Mouse (Mus musculus) spleen, adult 2 months (tissue): Measurements from ENCODE around the gene Calr3. TPM values are rescaled to one million over a fixed set of nuclear protein-coding genes. Genes with fewer than 3 reads are reported as not detected.

Experiments
- DNase-seq, 2 experiments: peaks; one replicate each; pipeline versions ENCODE4 v3.0.0 to v3.0.0-alpha.2; 2012 to 2021; ENCODE audit warnings: low spot score in 2 of 2, low read depth in 1 of 2
- H3K27ac ChIP-seq: fragments of 200-500 bp; 2 replicates; pipeline ENCODE4 v1.5.1; 2012; ENCODE audit warnings: low read length, inconsistent platforms; ENCODE audit not compliant: insufficient read depth
- H3K27me3 ChIP-seq: fragments of 200-500 bp; 2 replicates; pipeline ENCODE4 v1.6.1; 2012; ENCODE audit warnings: mild to moderate bottlenecking, moderate library complexity, low read length, inconsistent platforms; ENCODE audit not compliant: control insufficient read depth, insufficient read depth
- H3K36me3 ChIP-seq: fragments of 200-500 bp; 2 replicates; pipeline ENCODE4 v1.6.1; 2012; ENCODE audit warnings: mild to moderate bottlenecking, low read length, inconsistent platforms; ENCODE audit not compliant: control insufficient read depth, insufficient read depth
- H3K4me1 ChIP-seq: fragments of 200-500 bp; 2 replicates; pipeline ENCODE4 v1.6.1; 2011; ENCODE audit warnings: inconsistent platforms; ENCODE audit not compliant: control insufficient read depth, insufficient read depth, insufficient read length
- H3K4me3 ChIP-seq: fragments of 200-500 bp; 2 replicates; pipeline ENCODE4 v1.5.1; 2011; ENCODE audit warnings: mild to moderate bottlenecking, inconsistent platforms; ENCODE audit not compliant: insufficient read depth, insufficient read length; ENCODE audit errors: extremely low read depth
- CTCF ChIP-seq: fragments of 200-500 bp; IDR thresholded peaks from 2 replicates; pipeline ENCODE4 v1.5.1; 2011; ENCODE audit warnings: mild to moderate bottlenecking, inconsistent platforms; ENCODE audit not compliant: insufficient read depth, insufficient read length, insufficient replicate concordance; ENCODE audit errors: extremely low read depth
- POLR2A ChIP-seq: fragments of 200-500 bp; IDR thresholded peaks from 2 replicates; pipeline ENCODE4 v1.6.1; 2011; ENCODE audit warnings: low read depth, low read length, inconsistent platforms
- WGBS: fragments of 180-500 bp; shearing (Covaris S2); methylation state at CpG from one replicate; pipeline ENCODE4 v1.1.7; 2018; 5-methylcytosine and 5-hydroxymethylcytosine counted together
- polyA plus RNA-seq: library from polyadenylated mRNA; depleted of rRNA; stranded (reverse); fragments of >200 nt; gene quantifications from 2 replicates; pipeline ENCODE4 v1.2.3, GENCODE M21; 2012

The Calr3 gene
- polyA plus RNA-seq, 1 experiment: 0.11 TPM

GRCm38 (mm10) chr8:72485456-72486199 lies 42.0 kb upstream of the Calr3 start:
- Histone ChIP-seq H3K4me3 (no peak overlapping the region), H3K27ac (no peak overlapping the region), H3K27me3 (no peaks in the 10 kb centered on the region), H3K4me1 (no peaks in the 10 kb centered on the region), H3K36me3 (peaks cover 22% of the 10 kb centered on the region)
- WGBS: 43% methylated on average over 6 of the region's 6 CpGs
- no peak for DNase-seq
- no peak for TF ChIP-seq POLR2A
- no peak for TF ChIP-seq CTCF

DNA sequence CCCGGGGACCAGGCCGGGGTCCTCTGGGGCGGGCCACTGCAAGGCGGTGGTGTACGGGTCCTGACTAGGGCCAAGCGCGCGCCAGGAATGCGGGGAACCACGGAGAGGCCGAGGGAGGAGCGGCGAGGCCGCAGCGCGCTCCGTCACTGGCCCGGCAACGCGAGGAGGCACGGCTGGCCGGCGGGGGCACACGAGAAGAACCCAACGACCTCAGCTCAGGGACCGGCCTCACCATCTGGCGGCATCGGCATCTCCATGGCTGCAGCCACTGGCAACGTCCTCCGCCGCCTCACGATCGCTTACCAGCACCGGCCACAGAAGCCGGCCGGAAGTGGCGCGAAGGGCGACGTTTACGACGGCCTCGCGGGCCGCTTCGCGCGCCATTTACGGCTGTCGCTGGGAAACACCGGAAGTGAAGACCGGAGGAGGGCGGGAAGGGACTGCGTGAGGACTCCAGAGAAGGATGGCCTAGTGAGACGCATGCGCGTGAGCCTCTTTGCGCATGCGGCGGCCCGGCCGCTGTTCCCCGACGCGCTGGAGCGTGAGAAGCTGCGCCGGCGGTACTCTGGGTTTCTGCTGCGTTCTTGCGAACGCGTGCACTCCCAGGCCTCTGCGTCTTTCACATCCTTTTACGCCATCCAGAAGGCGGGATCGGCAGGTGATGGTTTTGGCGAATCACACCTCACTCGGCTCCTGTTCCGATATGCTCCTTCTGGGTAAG lies 31.3 kb upstream of the Calr3 start, which contains the start of gene Cherp:
Gene Cherp (minus strand): TSS at position 401 of the 721 bp plus-strand sequence.
- Histone ChIP-seq H3K27ac (peak within 1 kb of the TSS; percentile 92), H3K36me3 (peaks cover 9% of the 10 kb centered on the region), H3K4me3 (peak within 1 kb of the TSS; percentile 95), H3K4me1 (peaks cover 7% of the 10 kb centered on the region), H3K27me3 (no peaks in the 10 kb centered on the region)
- TF ChIP-seq CTCF (no peak), POLR2A (peak; percentile 77)
- WGBS: under 1% methylated on average over 78 of the region's 80 CpGs
- peak; percentile 97 for DNase-seq

DNA sequence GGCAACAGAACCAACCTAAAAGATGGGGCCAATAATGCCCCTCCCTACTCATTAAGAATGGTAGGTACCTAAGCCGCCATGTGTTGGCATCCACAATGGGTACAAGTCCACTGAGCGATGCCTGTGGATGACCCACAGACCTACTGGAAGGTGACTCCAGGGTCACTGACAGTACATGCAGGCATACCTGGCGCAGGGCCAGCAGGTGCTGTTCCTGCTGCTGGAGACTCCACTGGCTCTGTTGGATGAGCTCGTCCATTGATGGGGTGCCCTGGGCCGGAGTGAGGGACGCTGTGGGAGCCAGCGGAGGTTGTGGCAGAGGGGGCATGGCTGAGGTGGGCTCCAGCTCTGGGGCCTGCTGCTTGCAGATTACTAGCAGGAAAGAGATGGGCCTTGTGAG lies 27.0 kb upstream of the Calr3 start:
- 93% methylated on average over 7 of the region's 7 CpGs for WGBS
- peaks cover 48% of the 10 kb centered on the region for H3K36me3 ChIP-seq
- no peak for DNase-seq
- H3K27me3 ChIP-seq: no peaks in the 10 kb centered on the region
- H3K4me1 ChIP-seq: peaks cover 2% of the 10 kb centered on the region
- H3K27ac ChIP-seq: no peak overlapping the region
- TF ChIP-seq CTCF (no peak), POLR2A (no peak)
- H3K4me3 ChIP-seq: no peak overlapping the region

GRCm38 (mm10) chr8:72469984-72470383 lies 26.3 kb upstream of the Calr3 start:
- no peak for DNase-seq
- TF ChIP-seq POLR2A: no peak
- TF ChIP-seq CTCF: no peak
- Histone ChIP-seq H3K4me1 (peaks cover 2% of the 10 kb centered on the region), H3K36me3 (peaks cover 55% of the 10 kb centered on the region), H3K27ac (no peak overlapping the region), H3K27me3 (no peaks in the 10 kb centered on the region), H3K4me3 (no peak overlapping the region)
- 96% methylated on average over 8 of the region's 8 CpGs for WGBS

GRCm38 (mm10) chr8:72469243-72469642 lies 25.6 kb upstream of the Calr3 start:
- no peak overlapping the region for H3K4me3 ChIP-seq
- DNase-seq: no peak
- peaks cover 60% of the 10 kb centered on the region for H3K36me3 ChIP-seq
- H3K4me1 ChIP-seq: peaks cover 2% of the 10 kb centered on the region; the same call in 1 of the 2 replicates
- TF ChIP-seq POLR2A: no peak
- TF ChIP-seq CTCF: no peak
- WGBS: 93% methylated on average over 2 of the region's 2 CpGs
- H3K27ac ChIP-seq: no peak overlapping the region
- H3K27me3 ChIP-seq: no peaks in the 10 kb centered on the region

- TF ChIP-seq POLR2A (no peak), CTCF (no peak)
- Histone ChIP-seq H3K4me1 (no peaks in the 10 kb centered on the region), H3K27me3 (no peaks in the 10 kb centered on the region), H3K4me3 (no peak overlapping the region), H3K27ac (no peak overlapping the region), H3K36me3 (peaks cover 88% of the 10 kb centered on the region)
- no peak for DNase-seq
- 99% methylated on average over 10 of the region's 10 CpGs for WGBS
Observed at GRCm38 (mm10) chr8:72464211-72464610, 20.5 kb upstream of the Calr3 start.
